In genomic region chr7:143329110-143329810, GRCm38 (mm10) we compare ENCODE assay signal across 11 mouse cellular contexts.
DNase-seq lines count a peak whose midpoint lies in the region; ATAC-seq and TF ChIP-seq lines count a peak whose summit lies in the region.
"Had no signal": no experiment of that assay in that cellular context is flagged by ENCODE, and none has a peak within 500 bp of the region (broad histone marks: within the 10 kb centered on the region; RNA-seq: fewer than 3 reads in every experiment).

No protein-coding gene starts in this region.

- no peak for TF ChIP-seq POLR2A in heart, adult 2 months (IDR thresholded peaks at IDR 0.05; ENCODE audit: insufficient read depth, low read depth, low read length)

- no peaks in the 10 kb centered on the region for H3K27me3 ChIP-seq in hindbrain, postnatal 0 days (ENCODE audit: insufficient read depth, low read length)
- H3K27me3 ChIP-seq in heart, adult 2 months (ENCODE audit: control insufficient read depth, insufficient read depth, low read length): no peaks in the 10 kb centered on the region
- H3K27me3 ChIP-seq: heart, embryonic 15.5 days had no signal

- no peak overlapping the region for H3K4me2 ChIP-seq in hindbrain, postnatal 0 days (ENCODE audit: low read depth, low read length)
- H3K4me2 ChIP-seq: heart, embryonic 15.5 days had no signal

- H3K36me3 ChIP-seq in hindbrain, postnatal 0 days (ENCODE audit: insufficient read depth, low read length): no peaks in the 10 kb centered on the region
- no peaks in the 10 kb centered on the region for H3K36me3 ChIP-seq in heart, adult 2 months (ENCODE audit: control insufficient read depth, insufficient read depth, low read length)
- H3K36me3 ChIP-seq: heart, embryonic 15.5 days had no signal

- no peak for TF ChIP-seq EP300 in heart, adult 2 months (IDR thresholded peaks at IDR 0.05; ENCODE audit: insufficient read depth, low read depth, low read length)

- H3K79me2 ChIP-seq in heart, adult 2 months (replicated peaks; ENCODE audit: control insufficient read depth, insufficient read depth, low read length): no peaks in the 10 kb centered on the region

- peak; percentile 83 for ATAC-seq in hindbrain, postnatal 0 days

- WGBS in hindbrain, postnatal 0 days: 30% methylated on average over 14 of the region's 14 CpGs
- 93% methylated on average over 14 of the region's 14 CpGs for WGBS in heart, adult 2 months

- no peak overlapping the region for H3K27ac ChIP-seq in hindbrain, postnatal 0 days
- H3K27ac ChIP-seq in heart, adult 2 months: no peak overlapping the region
- H3K27ac ChIP-seq: heart, embryonic 15.5 days had no signal

- peak; percentile 6 to 22 for DNase-seq in left cerebral cortex, adult 18-20 months (ENCODE audit: low spot score in 2 of 2)
- DNase-seq in left cerebral cortex, adult 11 months (ENCODE audit: low spot score): no peak
- DNase-seq in cerebellum, adult 8-10 months: peak; percentile 8
- peak; percentile 61 for DNase-seq in hindbrain, postnatal 0 days (ENCODE audit: low spot score)
- peak; percentile 30 for DNase-seq in mesoderm, embryonic 11.5 days (ENCODE audit: low read depth, low spot score)
- no peak for DNase-seq in yolk sac, embryonic 10.5 days (ENCODE audit: low spot score)
- no peak for DNase-seq in gastrocnemius, postnatal 25 days
- DNase-seq in heart, adult 2 months: no peak
- DNase-seq: kidney, adult 18-20 months; thymus, postnatal 14 days had no signal

- no peaks in the 10 kb centered on the region for H3K4me1 ChIP-seq in hindbrain, postnatal 0 days (ENCODE audit: insufficient read depth, low read length)
- H3K4me1 ChIP-seq in heart, adult 2 months (ENCODE audit: control insufficient read depth, insufficient read depth, low read length): no peaks in the 10 kb centered on the region

- no peaks in the 10 kb centered on the region for H3K9me3 ChIP-seq in hindbrain, postnatal 0 days (ENCODE audit: low read length)
- H3K9me3 ChIP-seq: heart, embryonic 15.5 days had no signal

- H3K9ac ChIP-seq in hindbrain, postnatal 0 days (replicated peaks; ENCODE audit: low read length): no peak overlapping the region
- H3K9ac ChIP-seq in heart, adult 2 months (ENCODE audit: low read depth, low read length): no peak overlapping the region
- H3K9ac ChIP-seq: heart, embryonic 15.5 days had no signal

- intact Hi-C loops in heart, adult 2 months (cut with DNase I): no loop called here

- 0 out of 2 replicates have a peak, but pooled peaks have one; percentile 12 for TF ChIP-seq CTCF in hindbrain, postnatal 0 days (IDR thresholded peaks at IDR 0.05; ENCODE audit: low read depth)
- TF ChIP-seq CTCF in heart, adult 2 months (IDR thresholded peaks at IDR 0.05): no peak

- no peak overlapping the region for H3K4me3 ChIP-seq in hindbrain, postnatal 0 days (ENCODE audit: low read length)
- H3K4me3 ChIP-seq in heart, adult 2 months: no peak overlapping the region
- H3K4me3 ChIP-seq: heart, embryonic 15.5 days had no signal

Comparison
In these comparisons a context has a peak if more than half of its experiments do, and no peak if none do; other contexts are left out.
1. DNase-seq: peak in left cerebral cortex, adult 18-20 months (2 of 2), cerebellum, adult 8-10 months (single experiment), hindbrain, postnatal 0 days (single experiment) and mesoderm, embryonic 11.5 days (single experiment); none in left cerebral cortex, adult 11 months (single experiment), yolk sac, embryonic 10.5 days (single experiment), gastrocnemius, postnatal 25 days (single experiment) and heart, adult 2 months (0 of 2).